Mouse (Mus musculus) heart, embryonic 11.5 days (tissue): ENCODE measurements around the gene Ttc28. TPM values are rescaled to one million over a fixed set of nuclear protein-coding genes. Genes with fewer than 3 reads are reported as not detected.

ENCODE experiments used
- ATAC-seq: fragments of 200-750 bp; cut with Nextera tagmentation; replicated peaks from 2 replicates; pipeline ENCODE4 v1.8.0; 2017; ENCODE audit warnings: moderate library complexity; ENCODE audit not compliant: insufficient number of reproducible peaks, low FRiP score, low TSS enrichment
- H3K27ac ChIP-seq: fragments of 300-500 bp; sonication (generic); 2 replicates; pipeline ENCODE4 v1.5.1; 2014; ENCODE audit warnings: mild to moderate bottlenecking, low read depth, low read length
- H3K27me3 ChIP-seq: fragments of 300-500 bp; sonication (generic); 2 replicates; pipeline ENCODE4 v1.6.1; 2014; ENCODE audit warnings: mild to moderate bottlenecking, low read length, mixed read lengths; ENCODE audit not compliant: control insufficient read depth, insufficient read depth
- H3K36me3 ChIP-seq: fragments of 300-500 bp; sonication (generic); 2 replicates; pipeline ENCODE4 v1.6.1; 2014; ENCODE audit warnings: mild to moderate bottlenecking, low read length, moderate library complexity, mixed read lengths; ENCODE audit not compliant: control insufficient read depth, insufficient read depth
- H3K4me1 ChIP-seq: fragments of 300-500 bp; sonication (generic); 2 replicates; pipeline ENCODE4 v1.6.1; 2014; ENCODE audit warnings: low read length; ENCODE audit not compliant: control insufficient read depth, insufficient read depth
- H3K4me2 ChIP-seq: fragments of 300-500 bp; sonication (generic); 2 replicates; pipeline ENCODE4 v1.6.1; 2014; ENCODE audit warnings: mild to moderate bottlenecking, moderate library complexity
- H3K4me3 ChIP-seq: fragments of 300-500 bp; sonication (generic); 2 replicates; pipeline ENCODE4 v1.5.1; 2014; ENCODE audit warnings: low read depth, low read length
- H3K9ac ChIP-seq: fragments of 300-500 bp; sonication (generic); 2 replicates; pipeline ENCODE4 v1.6.1; 2014; ENCODE audit warnings: mild to moderate bottlenecking, low read depth, low read length, moderate library complexity
- H3K9me3 ChIP-seq: fragments of 300-500 bp; sonication (generic); replicated peaks from 2 replicates; pipeline ENCODE4 v1.6.1; 2016; ENCODE audit warnings: low read length; ENCODE audit not compliant: control insufficient read depth
- WGBS: fragments of 180-500 bp; shearing (Covaris S2); extraction: QIAGEN DNeasy Blood & Tissue Kit; methylation state at CpG from one replicate; pipeline ENCODE4 v1.1.7; 2014; ENCODE audit not compliant: insufficient replicate concordance; 5-methylcytosine and 5-hydroxymethylcytosine counted together
- polyA plus RNA-seq: library from polyadenylated mRNA; unstranded; fragments of >200 nt; fragmentation: Nextera tagmentation; extraction: Ambion mirVana; gene quantifications from 2 replicates; pipeline ENCODE4 v1.2.1, GENCODE M21; 2014

Gene Ttc28
- polyA plus RNA-seq, 1 experiment from 2014 or later = 8.1 TPM

DNA sequence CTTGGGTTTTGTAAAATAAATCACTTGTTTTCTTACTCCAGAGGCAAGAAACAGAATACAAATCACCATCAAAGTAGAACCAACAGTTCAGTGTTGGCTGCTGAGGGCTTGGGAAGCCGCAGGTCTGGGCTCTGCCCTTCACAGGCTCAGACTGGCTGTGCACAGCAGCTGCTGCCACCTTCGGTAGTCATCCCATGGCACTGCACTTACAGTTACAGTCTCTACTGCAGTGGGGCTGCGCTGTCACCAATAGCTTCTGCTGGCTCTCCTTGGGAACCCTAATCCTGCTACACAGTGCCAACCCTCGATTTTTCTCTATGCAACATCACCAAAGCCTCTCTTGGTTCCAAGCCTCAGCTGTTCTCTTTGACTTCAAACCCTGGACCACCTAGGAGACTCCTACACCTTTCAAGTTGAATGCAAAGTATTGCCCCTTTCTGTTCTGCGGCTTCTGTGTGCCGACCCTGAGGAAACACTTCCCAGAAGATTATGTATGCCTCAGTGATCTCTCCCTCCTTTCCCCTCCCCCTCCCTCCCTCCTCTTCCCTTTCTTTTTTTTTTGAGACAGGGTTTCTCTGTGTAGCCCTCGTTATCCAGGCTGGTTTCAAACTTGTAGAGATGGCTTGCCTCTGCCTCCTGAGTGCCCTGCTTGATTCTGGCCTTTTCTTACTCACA lies 17.6 kb downstream of the Ttc28 start:
- ATAC-seq = no peak
- H3K4me2 ChIP-seq = no peak overlapping the region
- no peak overlapping the region for H3K4me3 ChIP-seq
- H3K27me3 ChIP-seq = no peaks in the 10 kb centered on the region
- no peak overlapping the region for H3K27ac ChIP-seq
- no peaks in the 10 kb centered on the region for H3K4me1 ChIP-seq
- no peak overlapping the region for H3K9ac ChIP-seq
- H3K36me3 ChIP-seq = peaks cover 5% of the 10 kb centered on the region; the same call in 1 of the 2 replicates
- WGBS = 44% methylated on average over 7 of the region's 7 CpGs
- H3K9me3 ChIP-seq = no peaks in the 10 kb centered on the region

DNA sequence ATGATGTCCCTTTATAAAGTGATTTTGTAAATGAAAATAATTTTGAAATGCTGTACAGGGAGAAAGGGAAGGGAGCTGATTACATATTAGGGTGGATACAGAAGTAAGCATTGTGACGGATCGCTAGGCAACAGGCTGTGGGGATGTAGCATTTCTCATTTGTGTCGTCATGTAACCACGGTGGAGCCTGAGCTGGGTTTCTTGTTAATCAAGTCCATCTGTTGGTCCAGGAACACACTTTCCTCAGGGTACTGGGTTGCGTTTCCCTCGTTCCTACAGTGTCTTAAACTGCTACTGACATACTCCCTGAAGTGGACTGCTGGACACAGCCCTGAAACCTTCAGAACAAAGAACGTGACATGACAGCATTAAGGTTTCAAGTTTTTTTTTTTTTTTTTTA lies 18.6 kb downstream of the Ttc28 start:
- H3K27ac ChIP-seq = no peak overlapping the region
- no peaks in the 10 kb centered on the region for H3K9me3 ChIP-seq
- no peak overlapping the region for H3K4me3 ChIP-seq
- 74% methylated on average over 7 of the region's 7 CpGs for WGBS
- H3K9ac ChIP-seq = no peak overlapping the region
- H3K36me3 ChIP-seq = peaks cover 2% of the 10 kb centered on the region; the same call in 1 of the 2 replicates
- no peaks in the 10 kb centered on the region for H3K27me3 ChIP-seq
- no peak for ATAC-seq
- no peak overlapping the region for H3K4me2 ChIP-seq
- H3K4me1 ChIP-seq = no peaks in the 10 kb centered on the region

DNA sequence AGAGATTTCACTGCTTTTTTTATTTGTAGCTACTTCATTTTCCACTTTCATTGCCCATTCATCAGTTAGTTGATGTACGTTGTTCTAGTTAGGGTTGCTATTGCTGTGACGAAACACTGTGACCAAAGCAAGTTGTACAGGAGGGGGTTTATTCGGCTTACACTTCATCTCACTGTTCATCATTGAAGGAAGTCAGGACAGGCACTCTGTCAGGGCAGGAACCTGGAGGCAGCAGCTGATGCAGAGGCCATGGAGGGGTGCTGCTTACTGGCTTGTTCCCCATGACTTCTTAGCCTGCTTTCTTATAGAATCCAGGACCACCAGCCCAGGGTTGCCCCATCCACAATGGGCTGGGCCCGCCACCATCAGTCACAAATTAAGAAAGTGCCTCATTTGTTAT lies 19.2 kb downstream of the Ttc28 start:
- H3K4me3 ChIP-seq = no peak overlapping the region
- H3K4me2 ChIP-seq = no peak overlapping the region
- H3K36me3 ChIP-seq = no peaks in the 10 kb centered on the region; the same call in 1 of the 2 replicates
- ATAC-seq = no peak
- H3K9me3 ChIP-seq = no peaks in the 10 kb centered on the region
- H3K9ac ChIP-seq = no peak overlapping the region
- H3K27ac ChIP-seq = no peak overlapping the region
- H3K27me3 ChIP-seq = no peaks in the 10 kb centered on the region
- H3K4me1 ChIP-seq = no peaks in the 10 kb centered on the region
- 83% methylated on average over 4 of the region's 4 CpGs for WGBS

DNA sequence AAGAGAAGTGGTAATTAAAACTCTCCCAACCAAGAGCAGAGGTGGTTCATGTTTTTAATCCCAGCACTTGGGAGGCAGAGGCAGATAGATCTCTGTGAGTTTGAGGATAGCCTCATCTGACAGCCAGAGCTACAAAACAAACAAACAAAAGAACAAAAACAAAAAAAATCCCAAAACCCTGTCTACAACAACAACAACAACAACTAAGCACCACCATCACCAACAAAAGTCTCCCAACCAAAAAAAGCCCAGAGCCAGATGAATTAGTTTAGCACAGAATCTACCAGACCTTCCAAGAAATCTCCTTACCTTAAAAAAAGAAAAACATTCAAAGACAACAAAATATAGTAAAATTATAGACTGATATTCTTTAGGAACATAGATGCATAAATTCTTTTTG lies 20.7 kb downstream of the Ttc28 start:
- Histone ChIP-seq H3K27ac (no peak overlapping the region), H3K4me2 (no peak overlapping the region), H3K4me1 (no peaks in the 10 kb centered on the region), H3K36me3 (no peaks in the 10 kb centered on the region), H3K9ac (no peak overlapping the region), H3K9me3 (no peaks in the 10 kb centered on the region), H3K27me3 (no peaks in the 10 kb centered on the region), H3K4me3 (no peak overlapping the region)
- ATAC-seq = no peak

DNA sequence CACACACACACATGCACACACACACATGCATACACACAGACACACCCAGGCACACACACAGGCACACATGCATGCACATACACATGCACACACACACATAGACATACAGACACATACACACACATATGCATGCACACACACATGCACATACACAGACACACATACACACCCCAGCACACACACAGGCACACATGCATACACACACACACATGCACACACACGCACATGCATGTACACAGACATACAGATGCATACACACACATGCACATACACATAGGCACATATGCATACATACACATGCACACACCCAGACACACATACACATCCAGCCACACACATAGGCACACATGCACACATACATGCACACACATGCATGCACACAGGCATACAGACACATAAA lies 27.1 kb downstream of the Ttc28 start:
- Histone ChIP-seq H3K27ac (no peak overlapping the region), H3K4me3 (no peak overlapping the region), H3K9me3 (no peaks in the 10 kb centered on the region), H3K4me1 (no peaks in the 10 kb centered on the region), H3K9ac (no peak overlapping the region), H3K27me3 (no peaks in the 10 kb centered on the region), H3K4me2 (no peak overlapping the region), H3K36me3 (no peaks in the 10 kb centered on the region; the same call in 1 of the 2 replicates)
- WGBS = 94% methylated on average over 1 of the region's 1 CpGs
- no peak for ATAC-seq

DNA sequence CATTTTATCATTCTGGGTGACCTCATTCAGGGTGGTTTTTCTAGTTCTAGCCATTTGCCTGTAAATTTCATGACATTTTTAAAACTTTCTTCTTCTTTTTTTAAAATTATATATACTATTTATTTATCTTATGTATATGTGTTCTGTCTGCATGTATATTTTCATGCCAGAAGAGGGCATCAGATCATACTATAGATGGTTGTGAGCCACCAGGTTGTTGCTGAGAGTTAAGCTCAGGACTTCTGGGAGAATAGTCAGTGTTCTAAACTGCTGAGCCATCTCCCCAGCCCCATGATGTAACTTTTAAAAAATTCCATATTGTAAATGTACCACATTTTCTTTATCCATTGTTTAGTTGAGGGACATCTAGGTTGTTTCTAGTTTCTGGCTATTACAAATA lies 29.3 kb downstream of the Ttc28 start:
- Histone ChIP-seq H3K27me3 (no peaks in the 10 kb centered on the region), H3K9me3 (no peaks in the 10 kb centered on the region), H3K4me2 (no peak overlapping the region), H3K4me3 (no peak overlapping the region), H3K9ac (no peak overlapping the region), H3K4me1 (no peaks in the 10 kb centered on the region), H3K36me3 (no peaks in the 10 kb centered on the region; the same call in 1 of the 2 replicates), H3K27ac (no peak overlapping the region)
- no peak for ATAC-seq

DNA sequence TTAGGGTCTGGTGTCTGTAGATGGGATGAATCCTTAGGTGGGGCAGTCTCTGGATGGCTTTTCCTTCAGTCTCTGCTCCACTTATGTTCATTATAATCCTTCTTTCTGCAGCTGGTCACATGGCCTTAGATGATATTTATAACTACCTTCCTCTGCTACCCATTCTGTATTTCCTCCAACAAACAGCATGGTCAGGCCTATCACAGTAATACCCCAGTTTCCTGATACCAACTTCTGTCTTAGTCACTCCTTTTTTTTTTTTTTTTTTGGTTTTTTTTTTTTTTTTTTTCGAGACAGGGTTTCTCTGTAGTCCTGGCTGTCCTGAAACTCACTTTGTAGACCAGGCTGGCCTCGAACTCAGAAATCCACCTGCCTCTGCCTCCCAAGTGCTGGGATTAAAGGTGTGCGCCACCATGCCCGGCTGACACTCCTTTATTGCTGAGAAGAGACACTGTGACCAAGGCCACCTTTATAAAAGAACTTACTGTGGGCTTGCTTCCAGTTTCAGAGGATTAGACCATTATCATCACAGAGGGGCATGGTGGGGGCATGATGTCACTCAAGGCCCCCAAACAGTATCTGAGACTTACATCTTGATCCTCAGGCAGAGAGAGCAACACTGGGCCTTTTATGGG lies 30.5 kb downstream of the Ttc28 start:
- Histone ChIP-seq H3K9me3 (no peaks in the 10 kb centered on the region), H3K4me1 (no peaks in the 10 kb centered on the region), H3K27ac (no peak overlapping the region), H3K4me2 (no peak overlapping the region), H3K9ac (no peak overlapping the region), H3K36me3 (no peaks in the 10 kb centered on the region; the same call in 1 of the 2 replicates), H3K4me3 (no peak overlapping the region), H3K27me3 (no peaks in the 10 kb centered on the region)
- WGBS = 85% methylated on average over 4 of the region's 4 CpGs
- ATAC-seq = no peak

DNA sequence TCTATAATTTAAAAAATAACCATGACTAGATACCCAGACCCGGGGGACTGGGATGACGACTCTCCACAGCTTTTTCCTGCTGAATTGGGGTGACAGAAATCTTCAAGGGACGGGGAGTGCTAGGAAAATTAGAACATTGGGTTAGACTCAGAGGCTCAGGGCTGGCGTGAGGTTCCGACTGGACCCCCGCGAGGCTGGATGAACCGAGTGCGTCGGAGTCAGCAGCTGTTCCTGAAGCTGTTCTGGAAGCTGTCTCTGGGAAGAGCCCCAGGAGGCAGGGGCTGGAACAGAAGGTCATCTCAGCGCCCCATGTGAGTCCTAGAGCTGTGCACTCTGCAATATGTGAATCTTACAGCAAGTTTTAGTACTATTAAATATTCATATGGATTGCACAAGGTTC lies 35.3 kb downstream of the Ttc28 start:
- no peak overlapping the region for H3K4me3 ChIP-seq
- H3K9me3 ChIP-seq = no peaks in the 10 kb centered on the region
- H3K27ac ChIP-seq = no peak overlapping the region
- WGBS = 80% methylated on average over 11 of the region's 11 CpGs
- no peak overlapping the region for H3K9ac ChIP-seq
- no peaks in the 10 kb centered on the region for H3K27me3 ChIP-seq
- H3K36me3 ChIP-seq = no peaks in the 10 kb centered on the region
- H3K4me1 ChIP-seq = peaks cover 8% of the 10 kb centered on the region
- H3K4me2 ChIP-seq = no peak overlapping the region
- no peak for ATAC-seq

DNA sequence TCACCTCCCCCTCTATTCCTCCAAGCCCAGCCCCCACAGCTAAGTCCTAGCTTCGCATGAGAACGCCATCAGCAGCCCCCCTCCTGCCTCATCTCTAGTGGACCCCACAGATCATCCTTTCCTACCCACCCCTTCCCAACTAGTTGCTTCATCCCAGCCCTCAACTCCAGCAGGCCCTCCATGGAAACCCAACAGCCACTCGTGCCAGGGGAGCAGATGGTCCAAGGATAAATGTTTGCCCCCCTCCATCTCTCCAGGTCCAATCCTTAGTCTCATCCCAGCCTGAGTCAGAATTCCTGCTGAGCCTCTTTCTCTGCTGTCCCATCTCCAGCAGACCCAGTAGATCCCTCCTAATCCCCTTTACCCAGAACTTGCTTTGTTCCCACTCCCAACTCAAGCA lies 36.6 kb downstream of the Ttc28 start:
- Histone ChIP-seq H3K9ac (no peak overlapping the region), H3K36me3 (no peaks in the 10 kb centered on the region), H3K4me2 (no peak overlapping the region), H3K27ac (no peak overlapping the region), H3K9me3 (no peaks in the 10 kb centered on the region), H3K4me3 (no peak overlapping the region), H3K27me3 (no peaks in the 10 kb centered on the region), H3K4me1 (peaks cover 8% of the 10 kb centered on the region)
- WGBS = 70% methylated on average over 3 of the region's 3 CpGs
- ATAC-seq = no peak
